Mouse (Mus musculus) kidney, postnatal 0 days (tissue): Measurements from ENCODE around the gene Olfr878. TPM values are rescaled to one million over a fixed set of nuclear protein-coding genes. Genes with fewer than 3 reads are reported as not detected.

Source experiments
- ATAC-seq: fragments of 200-750 bp; cut with Nextera tagmentation; replicated peaks from 2 replicates; pipeline ENCODE4 v1.8.0; 2017; ENCODE audit warnings: low read depth, moderate number of reproducible peaks, moderate TSS enrichment, moderate library complexity; ENCODE audit not compliant: low FRiP score
- DNase-seq: peaks from one replicate; pipeline ENCODE4 v3.0.0-alpha.2; 2016; ENCODE audit warnings: low spot score
- H3K27ac ChIP-seq: fragments of 300-500 bp; sonication (generic); 2 replicates; pipeline ENCODE4 v1.5.1; 2014; ENCODE audit warnings: mild to moderate bottlenecking
- H3K27me3 ChIP-seq: fragments of 300-500 bp; sonication (generic); 2 replicates; pipeline ENCODE4 v1.6.1; 2014; ENCODE audit warnings: low read length, mixed read lengths; ENCODE audit not compliant: insufficient read depth
- H3K36me3 ChIP-seq: fragments of 300-500 bp; sonication (generic); 2 replicates; pipeline ENCODE4 v1.6.1; 2014; ENCODE audit warnings: low read length, mixed read lengths; ENCODE audit not compliant: insufficient read depth
- H3K4me1 ChIP-seq: fragments of 300-500 bp; sonication (generic); replicated peaks from 2 replicates; pipeline ENCODE4 v1.6.1; 2014; ENCODE audit warnings: antibody characterized with exemption, low read length, mixed read lengths; ENCODE audit not compliant: insufficient read depth
- H3K4me2 ChIP-seq: fragments of 300-500 bp; sonication (generic); 2 replicates; pipeline ENCODE4 v1.6.1; 2014; ENCODE audit warnings: mild to moderate bottlenecking, low read length, moderate library complexity, mixed read lengths
- H3K4me3 ChIP-seq: fragments of 300-500 bp; sonication (generic); replicated peaks from 2 replicates; pipeline ENCODE4 v1.5.1; 2014; ENCODE audit warnings: low read depth, low read length
- H3K9ac ChIP-seq: fragments of 300-500 bp; sonication (generic); 2 replicates; pipeline ENCODE4 v1.6.1; 2014; ENCODE audit warnings: low read depth, low read length
- H3K9me3 ChIP-seq: fragments of 300-500 bp; sonication (generic); replicated peaks from 2 replicates; pipeline ENCODE4 v1.6.1; 2016; ENCODE audit warnings: low read length, inconsistent platforms, mixed read lengths
- CTCF ChIP-seq: IDR thresholded peaks from 2 replicates; pipeline ENCODE4 v1.5.1; 2016; ENCODE audit warnings: antibody characterized with exemption, low read depth, mild to moderate bottlenecking, moderate library complexity
- whole genome bisulfite sequencing: fragments of 180-500 bp; shearing (Covaris S2); extraction: QIAGEN DNeasy Blood & Tissue Kit; methylation state at CpG from one replicate; pipeline ENCODE4 v1.1.7; 2014; 5-methylcytosine and 5-hydroxymethylcytosine counted together
- polyA plus RNA-seq: library from polyadenylated mRNA; unstranded; fragments of >200 nt; fragmentation: Nextera tagmentation; extraction: Ambion mirVana; gene quantifications from 2 replicates; pipeline ENCODE4 v1.2.1, GENCODE M21; 2015

Olfr878 gene
- not detected in 2 replicates for polyA plus RNA-seq

DNA sequence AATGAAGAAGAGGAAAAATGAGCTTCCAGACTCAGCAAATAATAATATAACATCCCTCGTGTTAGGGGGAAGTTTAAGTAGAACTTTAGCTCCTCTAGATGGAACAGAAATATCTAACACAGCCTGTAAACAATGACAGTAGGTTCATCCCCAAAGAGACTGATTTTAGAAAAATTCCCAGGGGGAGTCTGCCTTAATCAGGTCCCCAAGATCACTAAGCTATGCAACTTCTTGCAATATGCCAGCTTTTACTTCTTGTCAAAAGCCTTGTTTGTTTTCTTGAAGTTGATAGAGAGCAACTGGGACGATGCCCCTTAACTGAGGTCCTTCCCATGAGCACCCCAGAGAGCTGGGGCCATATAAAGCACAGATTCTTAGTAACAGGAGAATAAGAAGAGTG, at the start of gene Olfr878:
Olfr878 (plus strand) TSS at position 301 of the 400 bp plus-strand sequence.
- DNase-seq (no peak), ATAC-seq (no peak)
- Histone ChIP-seq H3K4me2 (no peak within 1 kb of the TSS), H3K27me3 (no peaks in the 10 kb centered on the region), H3K36me3 (no peaks in the 10 kb centered on the region), H3K9me3 (no peaks in the 10 kb centered on the region), H3K4me3 (no peak within 1 kb of the TSS), H3K9ac (no peak within 1 kb of the TSS), H3K4me1 (no peaks in the 10 kb centered on the region), H3K27ac (no peak within 1 kb of the TSS)
- 73% methylated on average over 2 of the region's 2 CpGs for WGBS
- TF ChIP-seq CTCF: no peak

DNA sequence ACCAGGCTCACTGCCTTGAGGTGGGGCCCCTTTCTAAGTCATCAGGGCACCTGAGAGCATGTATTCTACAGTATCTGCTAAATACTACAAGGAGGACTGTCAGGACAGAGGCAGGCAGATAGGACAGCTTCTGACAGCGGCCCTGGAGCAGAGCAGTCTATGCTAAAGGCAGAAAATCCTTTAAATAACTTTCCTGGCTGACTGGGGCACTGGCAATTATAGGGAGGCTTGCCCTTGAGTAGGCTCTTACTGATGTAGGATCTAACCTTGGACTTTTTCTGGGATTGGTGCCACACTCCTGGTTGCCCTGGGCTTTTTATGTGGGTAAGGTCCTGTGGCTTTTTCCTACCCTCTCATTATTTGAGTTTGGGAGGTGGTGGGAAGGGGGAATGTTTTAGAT, 47.4 kb upstream of the Olfr878 start:
- Histone ChIP-seq H3K27me3 (no peaks in the 10 kb centered on the region), H3K4me3 (no peak overlapping the region), H3K9me3 (no peaks in the 10 kb centered on the region), H3K27ac (no peak overlapping the region), H3K4me1 (no peaks in the 10 kb centered on the region), H3K9ac (no peak overlapping the region), H3K36me3 (no peaks in the 10 kb centered on the region), H3K4me2 (no peak overlapping the region)
- ATAC-seq (no peak), DNase-seq (no peak)
- WGBS: 38% methylated on average over 1 of the region's 1 CpGs
- TF ChIP-seq CTCF: no peak

DNA sequence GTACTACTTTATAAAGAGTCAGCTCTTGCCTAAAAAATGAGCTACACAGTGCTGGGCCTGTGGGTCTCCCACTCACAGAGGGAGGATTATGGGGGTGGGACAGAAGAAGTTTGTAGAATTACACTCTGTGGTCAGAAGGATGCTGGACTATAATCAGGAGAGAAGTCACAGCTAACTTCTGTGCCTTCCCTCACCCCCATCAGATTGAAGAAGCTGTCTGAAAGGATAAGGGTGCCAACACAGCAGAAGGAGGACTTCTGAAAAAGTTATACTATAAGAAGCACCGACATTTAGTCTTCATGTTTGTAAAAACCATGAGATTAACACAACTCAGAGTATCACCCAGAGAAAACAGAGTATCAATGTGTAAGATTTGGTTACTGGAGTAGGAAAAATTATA, 46.5 kb upstream of the Olfr878 start:
- Histone ChIP-seq H3K9ac (no peak overlapping the region), H3K27me3 (no peaks in the 10 kb centered on the region), H3K4me2 (no peak overlapping the region), H3K36me3 (no peaks in the 10 kb centered on the region), H3K4me3 (no peak overlapping the region), H3K9me3 (no peaks in the 10 kb centered on the region), H3K4me1 (no peaks in the 10 kb centered on the region), H3K27ac (no peak overlapping the region)
- TF ChIP-seq CTCF: no peak
- 81% methylated on average over 1 of the region's 1 CpGs for WGBS
- no peak for DNase-seq
- no peak for ATAC-seq

DNA sequence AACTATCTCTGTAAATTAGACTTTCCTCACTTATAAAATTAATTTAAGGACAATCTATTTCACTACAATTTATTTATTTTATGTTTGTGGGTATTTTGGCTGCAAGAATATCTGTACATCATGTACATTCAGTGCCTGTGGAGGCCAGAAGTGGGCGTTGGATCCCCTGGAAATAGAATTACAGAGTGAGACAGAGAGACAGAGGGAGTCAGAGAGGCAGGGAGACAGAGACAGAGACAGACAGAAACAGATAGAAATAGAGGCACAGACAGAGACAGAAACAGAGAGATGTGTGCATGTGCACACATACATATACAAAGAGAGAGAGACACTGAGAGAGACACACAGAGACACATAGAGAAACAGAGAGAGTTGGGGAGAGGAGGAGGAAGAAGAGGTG, 46.1 kb upstream of the Olfr878 start:
- Histone ChIP-seq H3K36me3 (no peaks in the 10 kb centered on the region), H3K4me3 (no peak overlapping the region), H3K9me3 (no peaks in the 10 kb centered on the region), H3K27me3 (no peaks in the 10 kb centered on the region), H3K9ac (no peak overlapping the region), H3K4me1 (no peaks in the 10 kb centered on the region), H3K4me2 (no peak overlapping the region), H3K27ac (no peak overlapping the region)
- no peak for TF ChIP-seq CTCF
- no peak for ATAC-seq
- no peak for DNase-seq
- 57% methylated on average over 1 of the region's 1 CpGs for WGBS

DNA sequence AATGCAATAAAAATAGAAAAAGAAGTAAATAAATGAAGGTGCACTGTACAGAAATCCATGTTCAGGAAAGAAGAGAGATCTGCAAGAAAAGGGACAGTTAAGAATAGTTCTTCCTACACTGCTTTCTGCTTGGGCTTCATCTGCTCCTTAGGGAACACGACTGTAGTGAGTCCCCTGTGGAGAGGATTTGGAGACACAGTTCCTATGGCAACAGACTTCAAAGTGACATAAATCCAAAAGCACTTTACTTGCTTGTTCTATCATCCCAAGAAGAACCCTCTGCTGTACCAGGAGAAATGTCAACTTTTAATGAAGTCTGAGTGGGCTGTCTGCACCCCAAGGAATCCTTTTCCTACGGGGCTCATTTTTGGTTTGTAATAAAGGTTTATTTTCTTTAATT, 26.7 kb upstream of the Olfr878 start:
- Histone ChIP-seq H3K27me3 (no peaks in the 10 kb centered on the region), H3K9ac (no peak overlapping the region), H3K4me2 (no peak overlapping the region), H3K4me3 (no peak overlapping the region), H3K9me3 (no peaks in the 10 kb centered on the region), H3K27ac (no peak overlapping the region), H3K36me3 (no peaks in the 10 kb centered on the region), H3K4me1 (no peaks in the 10 kb centered on the region)
- no peak for ATAC-seq
- no peak for DNase-seq
- TF ChIP-seq CTCF: no peak
- WGBS: 23% methylated on average over 2 of the region's 2 CpGs

- H3K9ac ChIP-seq: no peak within 1 kb of the TSS
- no peak for TF ChIP-seq CTCF
- no peak within 1 kb of the TSS for H3K27ac ChIP-seq
- H3K9me3 ChIP-seq: no peaks in the 10 kb centered on the region
- H3K27me3 ChIP-seq: no peaks in the 10 kb centered on the region
- DNase-seq (no peak), ATAC-seq (no peak)
- WGBS: 71% methylated on average over 2 of the region's 2 CpGs
- no peaks in the 10 kb centered on the region for H3K4me1 ChIP-seq
- no peak within 1 kb of the TSS for H3K4me3 ChIP-seq
- no peak within 1 kb of the TSS for H3K4me2 ChIP-seq
- H3K36me3 ChIP-seq: no peaks in the 10 kb centered on the region
Observed at GRCm38 (mm10) chr9:37896661-37897060, 21.0 kb upstream of the Olfr878 start, which contains the start of gene Olfr145. TSS of gene Olfr145 (plus strand) at chr9:37896724.

DNA sequence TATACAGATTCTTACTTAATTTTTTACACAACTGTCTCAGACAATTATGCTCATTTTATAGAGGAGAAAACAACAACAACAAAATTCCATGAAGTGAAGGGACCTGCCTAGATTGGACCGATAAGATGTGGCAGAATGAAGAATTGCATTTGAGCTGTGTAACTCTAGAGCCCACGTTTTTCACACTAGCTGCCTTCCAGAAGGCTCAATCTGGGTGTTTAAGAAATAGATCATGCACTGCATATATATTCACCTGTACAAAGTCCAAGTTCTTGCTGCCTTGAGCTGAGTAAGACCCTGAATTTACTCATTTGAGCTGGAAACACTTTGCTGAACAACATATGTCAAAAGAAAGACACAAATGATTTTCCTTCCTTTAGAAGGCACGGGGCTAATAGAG, 12.1 kb upstream of the Olfr878 start:
- Histone ChIP-seq H3K36me3 (no peaks in the 10 kb centered on the region), H3K4me1 (no peaks in the 10 kb centered on the region), H3K9ac (no peak overlapping the region), H3K27ac (no peak overlapping the region), H3K4me2 (no peak overlapping the region), H3K27me3 (no peaks in the 10 kb centered on the region), H3K4me3 (no peak overlapping the region), H3K9me3 (no peaks in the 10 kb centered on the region)
- 67% methylated on average over 3 of the region's 3 CpGs for WGBS
- DNase-seq (no peak), ATAC-seq (no peak)
- no peak for TF ChIP-seq CTCF
